Mouse (Mus musculus) retina, adult 2 months (tissue): ENCODE measurements at regions not wholly inside any gene's neighbourhood (a gene's known extent, or its start where the extent isn't known, plus 50 kb on each side); places are given as distances from the start of the nearest gene placed in this dataset.
"Not testable (repeated sequence)": the region's sequence is repeated elsewhere in the genome, so short reads cannot be mapped to it uniquely, and the experiment has no call there.

ENCODE experiments used
- DNase-seq: peaks from one replicate; pipeline ENCODE4 v3.0.0-alpha.2; 2012; ENCODE audit warnings: low read depth, low spot score

GRCm38 (mm10) chr6:31130522-31130921 is 171.6 kb upstream of the Klf14 start:
- no peak for DNase-seq

- DNase-seq, result no peak
Measured at GRCm38 (mm10) chr6:31131716-31132115, 172.8 kb upstream of the Klf14 start.

GRCm38 (mm10) chr6:31132396-31133190 is 173.7 kb upstream of the Klf14 start:
- DNase-seq, result peak; percentile 79

- DNase-seq, result no peak
Measured at GRCm38 (mm10) chr6:31133896-31134735, 175.2 kb upstream of the Klf14 start.

DNA sequence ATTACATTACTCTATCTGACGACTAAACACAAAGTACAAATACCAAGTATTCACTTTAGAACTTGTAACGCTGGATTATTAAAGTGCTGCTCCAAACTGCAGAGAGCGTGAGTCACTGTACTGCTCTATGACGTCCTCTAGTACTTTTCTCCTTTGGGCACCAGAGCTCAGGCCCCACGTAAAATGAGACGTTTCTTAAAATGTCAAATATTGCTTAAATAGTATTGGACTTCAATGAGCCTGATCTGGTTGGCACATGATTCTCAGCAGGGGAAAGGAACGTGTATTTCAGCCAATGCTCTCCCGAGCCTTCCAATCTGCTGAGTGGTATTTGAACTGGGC is 175.8 kb upstream of the Klf14 start:
- no peak for DNase-seq

- DNase-seq, result no peak
Measured at GRCm38 (mm10) chr6:31135580-31135979, 176.7 kb upstream of the Klf14 start.

DNA sequence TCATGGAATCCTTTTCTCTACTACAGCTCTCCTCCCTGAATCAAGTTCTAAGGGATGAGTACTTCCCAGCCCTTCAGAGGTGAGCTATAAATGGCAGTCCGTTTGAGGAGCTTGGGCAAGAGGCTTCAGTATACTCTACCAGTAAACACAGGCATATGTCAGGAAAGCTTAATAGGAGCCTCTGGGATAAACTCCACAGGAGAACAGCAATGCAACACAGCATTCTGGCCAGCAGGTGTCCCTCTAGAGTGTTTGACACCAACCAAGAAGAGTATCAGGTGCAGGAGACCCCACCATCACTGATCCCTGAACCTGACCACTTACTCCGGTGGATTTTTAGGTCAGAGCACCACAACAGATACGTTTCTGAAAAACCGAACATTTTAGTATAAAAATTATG is 178.0 kb upstream of the Klf14 start:
- DNase-seq, result no peak

GRCm38 (mm10) chr6:31137351-31137750 is 178.5 kb upstream of the Klf14 start:
- no peak for DNase-seq

DNA sequence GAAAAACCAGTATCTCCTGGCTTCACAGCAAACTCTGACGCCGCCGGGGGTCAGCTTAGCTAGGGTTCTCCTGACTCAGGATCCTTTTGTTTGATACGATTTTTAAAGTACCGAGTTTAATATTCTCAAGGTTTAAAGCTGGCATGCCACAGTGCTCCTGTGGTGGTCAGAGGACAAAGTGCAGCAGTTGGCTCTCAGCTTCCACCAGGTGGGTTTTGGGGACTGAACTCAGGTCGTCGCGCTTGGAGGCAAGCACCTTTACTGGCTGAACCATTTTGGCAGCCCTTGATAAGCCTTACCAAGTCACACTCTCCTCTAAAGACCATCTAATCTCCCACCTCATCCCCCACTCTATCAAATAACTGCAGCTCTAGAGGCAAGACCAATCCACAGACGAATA is 181.1 kb upstream of the Klf14 start:
- no peak for DNase-seq

GRCm38 (mm10) chr6:31140593-31140992 is 181.7 kb upstream of the Klf14 start:
- DNase-seq, result no peak

GRCm38 (mm10) chr6:31141486-31141885 is 182.6 kb upstream of the Klf14 start:
- DNase-seq, result no peak

- DNase-seq, result not testable (repeated sequence)
Measured at GRCm38 (mm10) chr6:31142479-31143007, 183.7 kb upstream of the Klf14 start.

- DNase-seq, result no peak
Measured at GRCm38 (mm10) chr6:31145687-31146086, 186.8 kb upstream of the Klf14 start.

DNA sequence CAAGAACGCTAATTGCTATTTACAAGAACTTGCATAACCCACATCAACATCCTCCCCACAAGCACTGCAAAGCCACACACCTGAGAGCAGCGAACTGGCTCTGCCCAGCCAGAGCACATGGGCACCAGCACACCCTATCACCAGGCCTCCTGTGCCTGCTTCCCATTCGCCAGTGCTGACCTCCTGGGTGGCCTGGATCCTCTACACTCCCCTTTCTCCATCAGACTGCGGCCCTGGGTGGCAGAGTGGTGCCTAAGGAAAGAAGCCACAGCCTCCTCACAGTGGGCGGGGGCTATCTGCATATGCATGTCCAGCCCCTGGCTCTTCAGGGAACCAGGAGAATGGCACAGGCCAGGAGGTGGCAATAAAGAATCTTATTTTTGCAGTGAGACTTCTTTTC is 187.9 kb upstream of the Klf14 start:
- no peak for DNase-seq

GRCm38 (mm10) chr6:31147682-31148081 is 188.8 kb upstream of the Klf14 start:
- DNase-seq, result no peak

DNA sequence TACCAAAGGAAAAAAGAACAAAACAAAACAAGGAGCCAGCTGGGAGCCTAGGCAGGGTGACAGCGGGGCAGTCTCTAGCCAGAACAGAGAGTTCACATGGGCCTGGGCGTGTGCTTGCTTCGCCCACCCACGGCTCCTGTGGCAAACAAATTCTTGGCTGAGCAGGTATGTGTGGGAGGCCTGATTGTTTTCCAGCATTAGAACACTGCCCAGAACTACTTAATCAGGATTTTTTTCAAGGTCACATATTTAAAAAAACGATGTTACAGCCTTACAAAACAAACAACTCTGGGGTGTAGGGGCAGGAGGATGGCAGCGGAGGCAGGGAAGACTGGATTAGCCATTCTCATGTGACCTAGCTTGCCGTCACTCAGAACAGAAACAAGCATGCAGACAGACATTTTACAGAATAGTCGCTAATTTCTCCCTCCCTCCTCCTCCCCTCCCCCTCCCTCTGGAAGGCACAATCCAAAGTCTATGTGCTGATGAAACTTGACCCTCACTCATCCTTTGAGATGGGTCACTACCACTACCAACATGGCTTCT is 189.5 kb upstream of the Klf14 start:
- no peak for DNase-seq

DNA sequence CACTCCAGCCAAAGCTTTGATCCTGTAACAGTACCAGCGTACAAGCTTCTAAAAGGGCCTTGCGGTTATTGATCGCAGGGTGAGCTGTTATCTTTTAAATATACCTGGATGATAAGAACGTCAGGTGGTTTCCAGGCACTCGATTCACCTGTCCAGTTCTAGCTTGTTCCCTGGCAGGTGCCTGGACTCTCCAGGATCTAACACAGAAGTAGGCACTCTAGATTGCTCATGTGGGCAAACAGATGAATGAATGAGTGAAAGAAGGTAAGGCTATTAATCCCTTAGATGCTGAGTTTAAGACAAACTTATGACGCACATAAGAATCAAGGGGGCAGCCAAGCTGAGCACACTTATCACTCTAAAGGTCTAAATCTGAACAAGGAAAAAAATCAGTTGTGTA is 190.3 kb upstream of the Klf14 start:
- no peak for DNase-seq

DNA sequence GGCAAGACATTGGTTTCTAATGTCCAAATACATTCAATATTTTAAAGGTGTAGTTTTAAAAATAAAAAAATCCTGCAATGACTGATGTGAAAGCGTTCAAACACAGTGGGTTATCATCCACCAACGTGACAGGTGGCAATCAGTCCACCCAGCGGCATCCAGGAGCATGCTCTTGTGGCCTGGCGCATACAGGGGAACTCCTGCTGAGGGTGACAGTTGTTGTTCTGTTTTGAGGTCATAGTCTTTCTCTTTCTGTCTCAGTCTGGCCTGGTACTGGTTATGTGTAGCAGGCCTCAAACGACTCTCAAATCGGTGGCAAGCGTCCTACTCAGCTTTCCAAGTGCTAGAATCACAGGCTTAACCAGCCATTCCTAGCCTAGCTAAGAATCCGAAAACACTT is 191.5 kb upstream of the Klf14 start:
- DNase-seq, result no peak

DNA sequence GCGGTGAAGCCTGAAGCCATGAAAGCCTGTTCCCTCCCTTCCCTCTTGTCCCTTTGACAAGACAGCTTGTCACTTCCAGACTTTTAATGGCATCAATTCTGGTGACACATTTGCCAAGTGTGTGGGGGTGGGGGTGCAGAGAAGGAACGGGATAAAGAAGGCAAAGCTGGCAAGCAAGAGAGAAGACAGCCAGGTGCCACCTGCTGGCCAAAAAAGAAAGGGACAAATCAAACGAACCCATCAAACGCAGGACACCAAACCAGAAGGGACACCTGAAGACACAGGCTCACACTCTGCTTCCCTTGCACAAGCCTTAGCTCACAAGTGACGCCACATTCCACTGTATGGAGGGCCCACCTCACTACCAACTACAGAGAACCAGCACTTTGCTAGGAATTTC is 197.0 kb upstream of the Klf14 start:
- peak; percentile 25 for DNase-seq

GRCm38 (mm10) chr6:31156999-31157398 is 198.1 kb upstream of the Klf14 start:
- no peak for DNase-seq

GRCm38 (mm10) chr6:31157429-31157828 is 198.6 kb upstream of the Klf14 start:
- DNase-seq, result no peak

GRCm38 (mm10) chr6:31158648-31159047 is 199.8 kb upstream of the Klf14 start:
- no peak for DNase-seq
